Mouse (Mus musculus): Measurements from ENCODE around the gene Ptdss2.
A peak's percentile ranks its signal among the peaks of the same experiment; 100 is the strongest.

The Ptdss2 gene

GRCm38 (mm10) chr7:141173323-141173850 lies 51.2 kb downstream of the Ptdss2 start:
- DNase-seq (ENCODE audit: low spot score in 2 of 2), result no peak

- DNase-seq (ENCODE audit: low spot score in 2 of 2), result no peak
Observed at GRCm38 (mm10) chr7:141175068-141175467, 52.9 kb downstream of the Ptdss2 start.

GRCm38 (mm10) chr7:141176173-141176572 lies 54.0 kb downstream of the Ptdss2 start:
- DNase-seq (ENCODE audit: low spot score in 2 of 2), result peak; percentile 87 to 95

- no peak for DNase-seq (ENCODE audit: low spot score in 2 of 2)
Observed at GRCm38 (mm10) chr7:141188194-141188593, 66.0 kb downstream of the Ptdss2 start.

- peak in 1 of 2 experiments; percentile 53 for DNase-seq (ENCODE audit: low spot score in 2 of 2)
Observed at GRCm38 (mm10) chr7:141188733-141189132, 66.6 kb downstream of the Ptdss2 start.

- DNase-seq (ENCODE audit: low spot score in 2 of 2), result peak in 1 of 2 experiments; percentile 55
Observed at GRCm38 (mm10) chr7:141190220-141190619, 68.0 kb downstream of the Ptdss2 start.

- DNase-seq (ENCODE audit: low spot score in 2 of 2), result peak in 1 of 2 experiments; percentile 66
Observed at GRCm38 (mm10) chr7:141191036-141191435, 68.9 kb downstream of the Ptdss2 start.

- DNase-seq (ENCODE audit: low spot score in 2 of 2), result no peak
Observed at GRCm38 (mm10) chr7:141191796-141192685, 69.9 kb downstream of the Ptdss2 start.

- peak in 1 of 2 experiments; percentile 70 for DNase-seq (ENCODE audit: low spot score in 2 of 2)
Observed at GRCm38 (mm10) chr7:141192776-141193347, 70.7 kb downstream of the Ptdss2 start.

- peak; percentile 40 to 81 for DNase-seq (ENCODE audit: low spot score in 2 of 2)
Observed at GRCm38 (mm10) chr7:141193348-141193856, 71.2 kb downstream of the Ptdss2 start.

GRCm38 (mm10) chr7:141193948-141194347 lies 71.8 kb downstream of the Ptdss2 start, which contains the start of the genes Hras and Lrrc56:
Hras (minus strand) TSS chr7:141194005.
Lrrc56 (plus strand) TSS chr7:141194157.
- DNase-seq (ENCODE audit: low spot score in 2 of 2), result peak; percentile 99

- no peak for DNase-seq (ENCODE audit: low spot score in 2 of 2)
Observed at GRCm38 (mm10) chr7:141194409-141194808, 72.2 kb downstream of the Ptdss2 start.

GRCm38 (mm10) chr7:141194830-141195229 lies 72.6 kb downstream of the Ptdss2 start:
- DNase-seq (ENCODE audit: low spot score in 2 of 2), result peak; percentile 95 to 97

- peak in 1 of 2 experiments; percentile 56 for DNase-seq (ENCODE audit: low spot score in 2 of 2)
Observed at GRCm38 (mm10) chr7:141195754-141196153, 73.6 kb downstream of the Ptdss2 start.

- DNase-seq (ENCODE audit: low spot score in 2 of 2), result peak in 1 of 2 experiments; percentile 59
Observed at GRCm38 (mm10) chr7:141196619-141197282, 74.6 kb downstream of the Ptdss2 start.

- peak in 1 of 2 experiments; percentile 58 for DNase-seq (ENCODE audit: low spot score in 2 of 2)
Observed at GRCm38 (mm10) chr7:141198121-141198520, 75.9 kb downstream of the Ptdss2 start.

- DNase-seq (ENCODE audit: low spot score in 2 of 2), result no peak
Observed at GRCm38 (mm10) chr7:141204546-141204945, 82.4 kb downstream of the Ptdss2 start.

GRCm38 (mm10) chr7:141205504-141205903 lies 83.3 kb downstream of the Ptdss2 start:
- peak in 1 of 2 experiments; percentile 62 for DNase-seq (ENCODE audit: low spot score in 2 of 2)

GRCm38 (mm10) chr7:141206182-141206937 lies 84.2 kb downstream of the Ptdss2 start:
- DNase-seq (ENCODE audit: low spot score in 2 of 2), result peak in 1 of 2 experiments; percentile 65

Measured in spleen, postnatal 4 days (tissue).